Mouse (Mus musculus) spleen, adult 2 months (tissue): ENCODE results near the gene Pck2. TPM values are rescaled to one million over a fixed set of nuclear protein-coding genes. Genes with fewer than 3 reads are reported as not detected.

Source experiments
- DNase-seq, 2 experiments: peaks; one replicate each; pipeline versions ENCODE4 v3.0.0 to v3.0.0-alpha.2; 2012 to 2021; ENCODE audit warnings: low spot score in 2 of 2, low read depth in 1 of 2
- H3K27ac ChIP-seq: fragments of 200-500 bp; 2 replicates; pipeline ENCODE4 v1.5.1; 2012; ENCODE audit warnings: low read length, inconsistent platforms; ENCODE audit not compliant: insufficient read depth
- H3K27me3 ChIP-seq: fragments of 200-500 bp; 2 replicates; pipeline ENCODE4 v1.6.1; 2012; ENCODE audit warnings: mild to moderate bottlenecking, moderate library complexity, low read length, inconsistent platforms; ENCODE audit not compliant: control insufficient read depth, insufficient read depth
- H3K36me3 ChIP-seq: fragments of 200-500 bp; 2 replicates; pipeline ENCODE4 v1.6.1; 2012; ENCODE audit warnings: mild to moderate bottlenecking, low read length, inconsistent platforms; ENCODE audit not compliant: control insufficient read depth, insufficient read depth
- H3K4me1 ChIP-seq: fragments of 200-500 bp; 2 replicates; pipeline ENCODE4 v1.6.1; 2011; ENCODE audit warnings: inconsistent platforms; ENCODE audit not compliant: control insufficient read depth, insufficient read depth, insufficient read length
- H3K4me3 ChIP-seq: fragments of 200-500 bp; 2 replicates; pipeline ENCODE4 v1.5.1; 2011; ENCODE audit warnings: mild to moderate bottlenecking, inconsistent platforms; ENCODE audit not compliant: insufficient read depth, insufficient read length; ENCODE audit errors: extremely low read depth
- CTCF ChIP-seq: fragments of 200-500 bp; IDR thresholded peaks from 2 replicates; pipeline ENCODE4 v1.5.1; 2011; ENCODE audit warnings: mild to moderate bottlenecking, inconsistent platforms; ENCODE audit not compliant: insufficient read depth, insufficient read length, insufficient replicate concordance; ENCODE audit errors: extremely low read depth
- POLR2A ChIP-seq: fragments of 200-500 bp; IDR thresholded peaks from 2 replicates; pipeline ENCODE4 v1.6.1; 2011; ENCODE audit warnings: low read depth, low read length, inconsistent platforms
- WGBS: fragments of 180-500 bp; shearing (Covaris S2); methylation state at CpG from one replicate; pipeline ENCODE4 v1.1.7; 2018; 5-methylcytosine and 5-hydroxymethylcytosine counted together
- polyA plus RNA-seq: library from polyadenylated mRNA; depleted of rRNA; stranded (reverse); fragments of >200 nt; gene quantifications from 2 replicates; pipeline ENCODE4 v1.2.3, GENCODE M21; 2012

Gene Pck2
- polyA plus RNA-seq, 1 experiment: 47.9 TPM

GRCm38 (mm10) chr14:55589271-55589670 is 49.2 kb downstream of the Pck2 start:
- H3K4me1 ChIP-seq: peaks cover 15% of the 10 kb centered on the region; the same call in 1 of the 2 replicates

DNA sequence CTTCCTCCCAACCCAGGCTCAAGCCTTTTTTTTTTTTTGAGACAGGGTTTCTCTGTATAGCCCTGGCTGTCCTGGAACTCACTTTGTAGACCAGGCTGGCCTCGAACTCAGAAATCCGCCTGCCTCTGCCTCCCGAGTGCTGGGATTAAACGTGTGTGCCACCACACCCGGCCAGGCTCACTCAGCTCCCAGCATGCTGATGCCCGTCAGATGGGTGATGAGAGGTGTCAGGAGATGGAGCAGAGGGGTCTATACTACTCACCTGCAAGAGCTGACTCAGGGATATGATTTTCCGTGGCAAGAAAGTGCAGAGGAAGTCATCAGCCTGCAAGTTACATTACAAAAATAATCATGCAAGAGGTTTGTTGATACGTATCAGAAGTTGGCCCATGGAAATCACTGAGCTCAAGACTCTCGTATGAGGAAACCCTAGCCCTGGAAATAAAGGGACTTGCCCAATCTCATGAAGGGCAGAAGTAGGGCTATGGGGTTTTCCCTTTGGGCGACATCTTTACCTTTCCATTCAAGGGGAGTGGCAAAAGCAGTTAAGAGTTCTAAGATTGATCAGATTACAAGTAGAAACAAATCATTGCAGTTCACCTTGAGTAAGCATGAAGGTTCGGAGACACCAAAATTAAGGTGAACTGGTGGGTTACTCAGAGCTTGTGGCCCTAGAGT is 49.8 kb downstream of the Pck2 start:
- Histone ChIP-seq H3K4me1 (peaks cover 10% of the 10 kb centered on the region; the same call in 1 of the 2 replicates), H3K27ac (peak overlapping the region; percentile 85), H3K4me3 (peak overlapping the region; percentile 83), H3K36me3 (peaks cover 18% of the 10 kb centered on the region), H3K27me3 (no peaks in the 10 kb centered on the region)
- TF ChIP-seq POLR2A (no peak), CTCF (no peak)
- DNase-seq: no peak
- WGBS: 51% methylated on average over 11 of the region's 11 CpGs

More at GRCm38 (mm10) chr14:55589271-55589670, 49.2 kb downstream of the Pck2 start:
- Histone ChIP-seq H3K4me3 (no peak overlapping the region), H3K27ac (peak overlapping the region; percentile 25; the same call in 1 of the 2 replicates), H3K36me3 (peaks cover 14% of the 10 kb centered on the region), H3K27me3 (no peaks in the 10 kb centered on the region)
- 96% methylated on average over 5 of the region's 5 CpGs for WGBS
- DNase-seq: no peak
- no peak for TF ChIP-seq POLR2A
- no peak for TF ChIP-seq CTCF

- Histone ChIP-seq H3K4me1 (peaks cover 6% of the 10 kb centered on the region; the same call in 1 of the 2 replicates), H3K36me3 (peaks cover 27% of the 10 kb centered on the region), H3K27ac (peak within 1 kb of the TSS; percentile 95), H3K27me3 (no peaks in the 10 kb centered on the region), H3K4me3 (peak within 1 kb of the TSS; percentile 83)
- 1% methylated on average over 22 of the region's 22 CpGs for WGBS
- TF ChIP-seq CTCF: no peak
- TF ChIP-seq POLR2A: peak; percentile 22
- DNase-seq: peak; percentile 79 to 83
Observed at GRCm38 (mm10) chr14:55590748-55591330, 50.8 kb downstream of the Pck2 start, which contains the start of gene Psme2. Gene Psme2 (minus strand): TSS chr14:55591113.

DNA sequence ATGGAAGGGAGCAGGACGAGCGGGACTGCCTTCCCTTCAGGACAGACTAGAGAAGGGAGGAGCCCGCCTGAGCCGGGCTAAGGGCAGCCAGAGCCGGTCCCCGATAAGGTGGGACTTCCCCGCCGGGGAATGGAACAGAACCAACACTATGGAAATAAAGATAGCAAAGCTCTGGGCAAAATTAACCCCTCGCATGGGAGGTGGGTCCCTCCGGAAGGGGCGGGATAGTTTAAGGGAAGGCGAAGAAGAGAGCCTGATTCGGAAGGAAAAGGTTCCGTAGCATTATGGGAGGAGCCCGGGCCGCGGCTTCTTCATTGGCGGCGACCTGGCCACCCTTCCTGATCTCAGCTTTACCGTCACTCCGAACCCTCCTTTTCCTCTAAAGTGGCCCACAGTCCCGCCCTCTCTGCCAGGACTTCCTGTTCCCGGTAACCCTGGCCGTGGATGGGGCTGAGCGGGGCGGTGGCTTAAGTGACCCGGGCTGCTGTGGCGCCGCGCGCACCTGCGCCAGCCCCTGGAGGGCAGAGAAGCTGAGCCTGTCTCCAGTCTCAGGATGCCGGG is 51.3 kb downstream of the Pck2 start, which contains the start of gene Rnf31:
TSS of gene Rnf31 (plus strand) at position 378 of the 561 bp plus-strand sequence.
- under 1% methylated on average over 33 of the region's 33 CpGs for WGBS
- peak within 1 kb of the TSS; percentile 95 for H3K27ac ChIP-seq
- TF ChIP-seq POLR2A (peak; percentile 51), CTCF (no peak)
- peaks cover 6% of the 10 kb centered on the region; the same call in 1 of the 2 replicates for H3K4me1 ChIP-seq
- no peaks in the 10 kb centered on the region for H3K27me3 ChIP-seq
- peak within 1 kb of the TSS; percentile 83 for H3K4me3 ChIP-seq
- peak; percentile 73 to 91 for DNase-seq
- peaks cover 33% of the 10 kb centered on the region for H3K36me3 ChIP-seq

GRCm38 (mm10) chr14:55592226-55592625 is 52.2 kb downstream of the Pck2 start:
- 4% methylated on average over 16 of the region's 16 CpGs for WGBS
- peak overlapping the region; percentile 83 for H3K4me3 ChIP-seq
- no peak for TF ChIP-seq CTCF
- no peak for TF ChIP-seq POLR2A
- peaks cover 40% of the 10 kb centered on the region for H3K36me3 ChIP-seq
- H3K27ac ChIP-seq: peak overlapping the region; percentile 95
- H3K4me1 ChIP-seq: peaks cover 6% of the 10 kb centered on the region; the same call in 1 of the 2 replicates
- no peak for DNase-seq
- no peaks in the 10 kb centered on the region for H3K27me3 ChIP-seq

GRCm38 (mm10) chr14:55596036-55596690 is 56.1 kb downstream of the Pck2 start:
- Histone ChIP-seq H3K4me1 (no peaks in the 10 kb centered on the region; the same call in 1 of the 2 replicates), H3K4me3 (no peak overlapping the region), H3K27me3 (no peaks in the 10 kb centered on the region), H3K27ac (no peak overlapping the region), H3K36me3 (peaks cover 50% of the 10 kb centered on the region)
- TF ChIP-seq CTCF: no peak
- no peak for TF ChIP-seq POLR2A
- 94% methylated on average over 13 of the region's 13 CpGs for WGBS
- DNase-seq: no peak
